Mouse (Mus musculus) liver, embryonic 14.5 days (tissue): ENCODE data around the gene Myo9b.

Experiments used
- CTCF ChIP-seq: IDR thresholded peaks from 2 replicates; pipeline ENCODE4 v1.5.1; 2016; ENCODE audit warnings: antibody characterized with exemption, low read depth, control low read depth
- EP300 ChIP-seq: IDR thresholded peaks from 2 replicates; pipeline ENCODE4 v1.6.1; 2016; ENCODE audit warnings: antibody characterized with exemption, low read depth

DNA sequence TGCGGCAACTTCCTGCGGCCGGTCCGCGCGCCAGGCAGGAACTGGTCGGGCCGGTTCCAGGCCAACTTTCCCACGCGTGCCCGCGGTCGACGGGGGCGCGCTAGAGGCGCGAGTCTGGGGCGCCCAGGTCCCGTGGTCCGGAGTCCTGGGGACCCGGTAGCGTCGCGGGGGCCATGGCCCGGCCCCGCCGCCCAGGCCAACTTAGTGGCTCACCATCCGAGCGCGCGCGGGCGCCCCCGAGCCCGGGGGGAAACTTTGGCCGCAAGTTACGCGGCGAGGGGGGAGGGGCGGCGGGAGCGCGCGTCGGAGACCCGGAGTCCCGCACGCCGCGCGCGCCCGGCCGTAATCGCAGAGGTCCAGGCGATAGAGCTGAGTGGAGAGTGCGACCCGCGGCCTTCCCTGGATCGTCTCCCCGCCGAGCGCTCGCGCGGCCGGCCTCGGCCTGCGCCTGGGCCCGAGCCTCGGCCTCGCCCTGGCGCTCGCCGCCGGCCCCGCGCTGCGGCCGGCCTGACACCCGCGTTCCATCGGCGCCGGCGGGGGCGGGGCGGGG lies 109.0 kb downstream of the Myo9b start, which contains the start of gene Nr2f6:
- TF ChIP-seq CTCF (no peak), EP300 (no peak)
